Mouse (Mus musculus): ENCODE measurements around the gene Snx9.
A peak's percentile ranks its signal among the peaks of the same experiment; 100 is the strongest.

The Snx9 gene

GRCm38 (mm10) chr17:5846101-5846500, 5.0 kb downstream of the Snx9 start:
- no peak for DNase-seq

GRCm38 (mm10) chr17:5848706-5849415, 7.7 kb downstream of the Snx9 start:
- no peak for DNase-seq

- peak; percentile 57 to 67 for DNase-seq
Measured at GRCm38 (mm10) chr17:5849421-5849910, 8.3 kb downstream of the Snx9 start.

- DNase-seq, result no peak
Measured at GRCm38 (mm10) chr17:5850031-5850430, 8.9 kb downstream of the Snx9 start.

GRCm38 (mm10) chr17:5850476-5850875, 9.3 kb downstream of the Snx9 start:
- peak; percentile 22 to 26 for DNase-seq

GRCm38 (mm10) chr17:5853936-5854335, 12.8 kb downstream of the Snx9 start:
- no peak for DNase-seq

GRCm38 (mm10) chr17:5855560-5855959, 14.4 kb downstream of the Snx9 start:
- no peak for DNase-seq

GRCm38 (mm10) chr17:5856426-5856825, 15.3 kb downstream of the Snx9 start:
- DNase-seq, result no peak

- no peak for DNase-seq
Measured at GRCm38 (mm10) chr17:5857206-5857605, 16.1 kb downstream of the Snx9 start.

GRCm38 (mm10) chr17:5858209-5858608, 17.1 kb downstream of the Snx9 start:
- no peak for DNase-seq

GRCm38 (mm10) chr17:5862285-5862684, 21.2 kb downstream of the Snx9 start:
- no peak for DNase-seq

GRCm38 (mm10) chr17:5862869-5863268, 21.7 kb downstream of the Snx9 start:
- DNase-seq, result no peak

- no peak for DNase-seq
Measured at GRCm38 (mm10) chr17:5863745-5864144, 22.6 kb downstream of the Snx9 start.

- DNase-seq, result no peak
Measured at GRCm38 (mm10) chr17:5867456-5867855, 26.3 kb downstream of the Snx9 start.

- DNase-seq, result no peak
Measured at GRCm38 (mm10) chr17:5868319-5869031, 27.3 kb downstream of the Snx9 start.

GRCm38 (mm10) chr17:5869461-5869860, 28.3 kb downstream of the Snx9 start:
- DNase-seq, result no peak

- no peak for DNase-seq
Measured at GRCm38 (mm10) chr17:5870002-5870401, 28.9 kb downstream of the Snx9 start.

- no peak for DNase-seq
Measured at GRCm38 (mm10) chr17:5870696-5871095, 29.6 kb downstream of the Snx9 start.

GRCm38 (mm10) chr17:5872506-5872905, 31.4 kb downstream of the Snx9 start:
- DNase-seq, result peak; percentile 75

- no peak for DNase-seq
Measured at GRCm38 (mm10) chr17:5874565-5874964, 33.4 kb downstream of the Snx9 start.

- DNase-seq, result no peak
Measured at GRCm38 (mm10) chr17:5877611-5878157, 36.6 kb downstream of the Snx9 start.

- DNase-seq, result no peak
Measured at GRCm38 (mm10) chr17:5878878-5879277, 37.7 kb downstream of the Snx9 start.

- DNase-seq, result peak; percentile 73 to 84
Measured at GRCm38 (mm10) chr17:5885474-5885873, 44.3 kb downstream of the Snx9 start.
